Mouse (Mus musculus) liver, embryonic 14.5 days (tissue): ENCODE data around the gene Teddm1a. TPM values are rescaled to one million over a fixed set of nuclear protein-coding genes. Genes with fewer than 3 reads are reported as not detected.

Experiments
- ATAC-seq: fragments of 200-750 bp; cut with Nextera tagmentation; 2 replicates; pipeline ENCODE4 v1.8.0; 2017; ENCODE audit warnings: moderate number of reproducible peaks, mild to moderate bottlenecking, moderate library complexity; ENCODE audit not compliant: insufficient read depth
- DNase-seq, 3 experiments: peaks; one replicate each; pipeline ENCODE4 v3.0.0-alpha.2; 2012 to 2013; ENCODE audit warnings: low read depth in 3 of 3, low spot score in 3 of 3
- H3K27ac ChIP-seq: fragments of 300-500 bp; sonication (generic); 2 replicates; pipeline ENCODE4 v1.5.1; 2014; ENCODE audit warnings: moderate library complexity, mild to moderate bottlenecking, control low read depth, inconsistent platforms
- H3K27me3 ChIP-seq: fragments of 300-500 bp; sonication (generic); 2 replicates; pipeline ENCODE4 v1.6.1; 2014; ENCODE audit warnings: mild to moderate bottlenecking, low read length, moderate library complexity; ENCODE audit not compliant: control insufficient read depth, insufficient read depth
- H3K36me3 ChIP-seq: fragments of 300-500 bp; sonication (generic); replicated peaks from 2 replicates; pipeline ENCODE4 v1.6.1; 2014; ENCODE audit warnings: low read depth; ENCODE audit not compliant: control insufficient read depth, insufficient read depth
- H3K4me1 ChIP-seq, 2 experiments: fragments of 200-500 bp in 1 of 2; fragments of 300-500 bp in 1 of 2; sonication (generic) in 1 of 2; replicated peaks; 2 replicates each; pipeline ENCODE4 v1.6.1; 2012 to 2014; ENCODE audit warnings: antibody characterized with exemption in 1 of 2, inconsistent platforms in 1 of 2, low read length in 1 of 2; ENCODE audit not compliant: control insufficient read depth in 2 of 2, insufficient read depth in 2 of 2
- H3K4me2 ChIP-seq: fragments of 300-500 bp; sonication (generic); 2 replicates; pipeline ENCODE4 v1.6.1; 2014; ENCODE audit warnings: low read depth, mild to moderate bottlenecking, control low read depth, moderate library complexity
- H3K4me3 ChIP-seq, 2 experiments: fragments of 200-500 bp in 1 of 2; fragments of 300-500 bp in 1 of 2; sonication (generic) in 1 of 2; 2 replicates each; pipeline ENCODE4 v1.5.1; 2012 to 2014; ENCODE audit warnings: low read depth in 2 of 2, low read length in 2 of 2, mild to moderate bottlenecking in 2 of 2, control low read depth in 1 of 2, inconsistent platforms in 1 of 2, moderate library complexity in 1 of 2; ENCODE audit not compliant: insufficient read depth in 1 of 2
- H3K9ac ChIP-seq: fragments of 300-500 bp; sonication (generic); replicated peaks from 2 replicates; pipeline ENCODE4 v1.6.1; 2014; ENCODE audit warnings: mild to moderate bottlenecking, control low read depth, moderate library complexity
- H3K9me3 ChIP-seq: fragments of 300-500 bp; sonication (generic); 2 replicates; pipeline ENCODE4 v1.6.1; 2016; ENCODE audit warnings: low read length, mixed read lengths; ENCODE audit not compliant: control insufficient read depth
- CTCF ChIP-seq: IDR thresholded peaks from 2 replicates; pipeline ENCODE4 v1.5.1; 2016; ENCODE audit warnings: antibody characterized with exemption, low read depth, control low read depth
- EP300 ChIP-seq: IDR thresholded peaks from 2 replicates; pipeline ENCODE4 v1.6.1; 2016; ENCODE audit warnings: antibody characterized with exemption, low read depth
- WGBS: fragments of 180-500 bp; shearing (Covaris S2); extraction: QIAGEN DNeasy Blood & Tissue Kit; methylation state at CpG from one replicate; pipeline ENCODE4 v1.1.7; 2014; ENCODE audit not compliant: insufficient replicate concordance; 5-methylcytosine and 5-hydroxymethylcytosine counted together
- polyA plus RNA-seq, 2 experiments: library from polyadenylated mRNA; depleted of rRNA in 1 of 2; stranded (reverse) in 1 of 2; unstranded in 1 of 2; fragments of >200 nt; fragmentation: Nextera tagmentation in 1 of 2; extraction: Ambion mirVana in 1 of 2; gene quantifications; 2 replicates each; pipeline versions ENCODE4 v1.2.1 to v1.2.3; 2012 to 2014

Teddm1a gene
- polyA plus RNA-seq, 2 experiments, result not detected

GRCm38 (mm10) chr1:153922571-153923021, 31.1 kb downstream of the Teddm1a start:
- Histone ChIP-seq H3K4me1 (no peaks in the 10 kb centered on the region), H3K9ac (no peak overlapping the region), H3K4me2 (no peak overlapping the region), H3K27me3 (no peaks in the 10 kb centered on the region), H3K27ac (no peak overlapping the region), H3K36me3 (no peaks in the 10 kb centered on the region), H3K4me3 (no peak overlapping the region), H3K9me3 (no peaks in the 10 kb centered on the region)
- DNase-seq, result no peak
- WGBS, result 36% methylated on average over 5 of the region's 5 CpGs
- no peak for ATAC-seq
- TF ChIP-seq EP300, result no peak
- TF ChIP-seq CTCF, result no peak

DNA sequence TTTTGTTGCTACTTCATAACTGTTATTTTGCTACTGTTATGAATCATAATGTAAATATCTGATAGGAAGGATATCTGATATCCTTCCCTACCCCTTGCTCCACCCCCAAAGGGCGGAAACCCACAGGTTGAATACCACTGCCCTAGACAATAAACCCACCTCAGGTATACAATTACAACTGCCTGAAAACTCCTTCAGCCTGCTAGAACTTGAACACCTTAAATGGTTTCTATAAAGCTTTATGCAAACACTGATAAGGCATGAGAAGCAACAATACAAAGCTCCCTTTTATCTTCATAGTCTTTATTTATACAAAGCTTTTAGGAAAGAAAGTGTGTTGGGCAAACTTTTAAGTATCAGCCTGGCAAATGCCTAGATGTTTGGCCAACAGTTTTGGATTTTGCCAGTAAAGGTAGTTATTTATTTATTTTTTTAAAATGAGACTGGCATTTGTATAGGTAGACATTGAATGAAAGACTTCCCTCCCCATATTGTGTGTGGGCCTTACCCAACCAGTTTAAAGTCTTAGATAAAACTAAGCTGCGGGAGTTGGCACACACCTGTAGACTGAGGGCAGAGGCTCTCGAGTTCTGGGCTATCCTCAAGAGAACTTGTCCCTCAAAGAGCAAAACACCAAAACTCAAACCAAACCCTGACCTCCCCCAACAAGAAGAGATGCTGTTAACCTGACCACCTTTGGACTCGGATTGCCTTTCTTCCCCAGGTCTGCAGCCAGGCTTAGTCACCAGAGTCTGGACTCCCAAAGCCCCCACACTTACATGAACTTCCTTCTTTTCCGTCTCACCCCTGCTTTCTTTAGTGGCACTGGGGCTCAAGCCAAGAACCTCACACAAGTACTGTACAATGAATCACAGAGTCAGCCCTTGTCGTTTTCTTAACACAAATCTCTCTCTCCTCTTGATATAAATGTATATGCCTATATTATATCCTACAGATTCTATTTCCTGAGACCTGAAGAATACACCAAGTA, 33.1 kb downstream of the Teddm1a start:
- no peak for ATAC-seq
- H3K27ac ChIP-seq, result no peak overlapping the region
- no peak for DNase-seq
- 45% methylated on average over 6 of the region's 6 CpGs for WGBS
- no peak overlapping the region for H3K4me3 ChIP-seq
- no peak for TF ChIP-seq EP300
- TF ChIP-seq CTCF, result no peak
- H3K27me3 ChIP-seq, result no peaks in the 10 kb centered on the region
- H3K9me3 ChIP-seq, result no peaks in the 10 kb centered on the region
- no peak overlapping the region for H3K4me2 ChIP-seq
- no peaks in the 10 kb centered on the region for H3K36me3 ChIP-seq
- H3K9ac ChIP-seq, result no peak overlapping the region
- no peaks in the 10 kb centered on the region for H3K4me1 ChIP-seq

DNA sequence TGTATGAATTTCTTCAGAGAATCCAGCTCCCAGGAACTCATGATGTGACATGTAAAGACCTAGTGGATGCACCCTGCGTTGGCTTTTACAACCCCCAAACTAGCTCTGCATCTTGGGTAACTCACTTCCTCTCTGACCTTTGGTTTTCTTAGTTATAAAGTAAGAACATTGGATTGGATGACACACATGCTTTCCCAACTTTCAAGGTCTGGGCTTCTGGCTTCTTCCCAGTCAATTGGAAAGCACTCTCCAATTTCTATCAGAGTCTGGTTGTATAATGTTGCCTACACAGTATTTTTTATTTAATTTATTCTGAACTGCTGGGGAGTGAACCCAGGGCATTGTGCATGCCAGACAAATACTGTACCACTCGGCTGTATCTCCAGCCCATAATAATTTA, 38.9 kb downstream of the Teddm1a start:
- no peaks in the 10 kb centered on the region for H3K4me1 ChIP-seq
- no peak overlapping the region for H3K27ac ChIP-seq
- WGBS, result 65% methylated on average over 2 of the region's 2 CpGs
- ATAC-seq, result no peak
- H3K9ac ChIP-seq, result no peak overlapping the region
- no peak for TF ChIP-seq CTCF
- TF ChIP-seq EP300, result no peak
- no peaks in the 10 kb centered on the region for H3K27me3 ChIP-seq
- DNase-seq, result no peak
- H3K4me2 ChIP-seq, result no peak overlapping the region
- no peaks in the 10 kb centered on the region for H3K36me3 ChIP-seq
- no peak overlapping the region for H3K4me3 ChIP-seq
- no peaks in the 10 kb centered on the region for H3K9me3 ChIP-seq

GRCm38 (mm10) chr1:153933772-153934171, 42.2 kb downstream of the Teddm1a start:
- no peak for DNase-seq
- ATAC-seq, result no peak
- 41% methylated on average over 1 of the region's 1 CpGs for WGBS
- H3K4me1 ChIP-seq, result peaks cover 0 to 3% of the 10 kb centered on the region in 2 experiments; a peak in 1 of 4 replicates
- no peak overlapping the region for H3K4me3 ChIP-seq
- no peak overlapping the region for H3K4me2 ChIP-seq
- TF ChIP-seq CTCF (no peak), EP300 (no peak)
- H3K9ac ChIP-seq, result no peak overlapping the region
- H3K36me3 ChIP-seq, result no peaks in the 10 kb centered on the region
- H3K9me3 ChIP-seq, result no peaks in the 10 kb centered on the region
- no peaks in the 10 kb centered on the region for H3K27me3 ChIP-seq
- H3K27ac ChIP-seq, result no peak overlapping the region

- Histone ChIP-seq H3K9me3 (no peaks in the 10 kb centered on the region), H3K27me3 (no peaks in the 10 kb centered on the region), H3K36me3 (no peaks in the 10 kb centered on the region), H3K4me1 (peaks cover 0 to 3% of the 10 kb centered on the region in 2 experiments; a peak in 1 of 4 replicates), H3K27ac (no peak overlapping the region), H3K9ac (no peak overlapping the region), H3K4me3 (no peak overlapping the region), H3K4me2 (no peak overlapping the region)
- TF ChIP-seq CTCF (no peak), EP300 (no peak)
- WGBS, result 65% methylated on average over 12 of the region's 12 CpGs
- DNase-seq, result no peak
- ATAC-seq, result no peak
Measured at GRCm38 (mm10) chr1:153935844-153936380, 44.4 kb downstream of the Teddm1a start.
